8 mouse cellular contexts compared by ENCODE assay signal in genomic region chr11:55077331-55078231, GRCm38 (mm10). TPM values are rescaled to one million over a fixed set of nuclear protein-coding genes. Genes with fewer than 3 reads are reported as not detected.
DNase-seq lines count a peak whose midpoint lies in the region; ATAC-seq lines count a peak whose summit lies in the region.

Gene Ccdc69, minus strand, starts transcription at chr11:55078131.

- H3K9me3 ChIP-seq in embryonic facial prominence, embryonic 14.5 days (ENCODE audit: control insufficient read depth, low read length), result no peaks in the 10 kb centered on the region
- H3K9me3 ChIP-seq in heart, embryonic 13.5 days, result peaks cover 2% of the 10 kb centered on the region; the same call in 1 of the 2 replicates
- H3K9me3 ChIP-seq in kidney, embryonic 16.5 days (ENCODE audit: low read length), result peaks cover 3% of the 10 kb centered on the region

- peaks cover 10% of the 10 kb centered on the region; the same call in 1 of the 2 replicates for H3K27me3 ChIP-seq in embryonic facial prominence, embryonic 14.5 days (replicated peaks; ENCODE audit: control insufficient read depth, insufficient read depth, low read length)
- H3K27me3 ChIP-seq in heart, embryonic 13.5 days (replicated peaks), result no peaks in the 10 kb centered on the region
- no peaks in the 10 kb centered on the region for H3K27me3 ChIP-seq in kidney, embryonic 16.5 days (ENCODE audit: insufficient read depth, low read length)

- no peaks in the 10 kb centered on the region for H3K36me3 ChIP-seq in embryonic facial prominence, embryonic 14.5 days (ENCODE audit: control insufficient read depth, insufficient read depth, low read length)
- no peaks in the 10 kb centered on the region for H3K36me3 ChIP-seq in heart, embryonic 13.5 days
- H3K36me3 ChIP-seq in kidney, embryonic 16.5 days (ENCODE audit: insufficient read depth, low read length), result no peaks in the 10 kb centered on the region

- H3K9ac ChIP-seq in embryonic facial prominence, embryonic 14.5 days (ENCODE audit: low read depth, low read length), result peak within 1 kb of the TSS; percentile 60
- H3K9ac ChIP-seq in heart, embryonic 13.5 days, result peak within 1 kb of the TSS; percentile 87
- H3K9ac ChIP-seq in kidney, embryonic 16.5 days (replicated peaks; ENCODE audit: low read length), result peak within 1 kb of the TSS; percentile 58

- peak within 1 kb of the TSS; percentile 94 for H3K4me2 ChIP-seq in embryonic facial prominence, embryonic 14.5 days (ENCODE audit: low read depth, low read length)
- peak within 1 kb of the TSS; percentile 93 for H3K4me2 ChIP-seq in heart, embryonic 13.5 days
- peak within 1 kb of the TSS; percentile 83 for H3K4me2 ChIP-seq in kidney, embryonic 16.5 days (replicated peaks; ENCODE audit: low read depth, low read length)

- peak; percentile 74 for ATAC-seq in embryonic facial prominence, embryonic 14.5 days (ENCODE audit: low read depth)
- peak; percentile 24; the same call in 1 of the 2 replicates for ATAC-seq in heart, embryonic 13.5 days (ENCODE audit: extremely low read depth, insufficient number of reproducible peaks, low FRiP score, low TSS enrichment)
- peak; percentile 85 for ATAC-seq in kidney, embryonic 16.5 days (ENCODE audit: low FRiP score, low TSS enrichment)

- peak within 1 kb of the TSS; percentile 49 for H3K4me3 ChIP-seq in embryonic facial prominence, embryonic 14.5 days (ENCODE audit: low read depth, low read length)
- H3K4me3 ChIP-seq in heart, embryonic 13.5 days, result peak within 1 kb of the TSS; percentile 64
- H3K4me3 ChIP-seq in kidney, embryonic 16.5 days (ENCODE audit: low read length), result peak within 1 kb of the TSS; percentile 48

- no peak within 1 kb of the TSS for H3K27ac ChIP-seq in embryonic facial prominence, embryonic 14.5 days (replicated peaks; ENCODE audit: low read depth, low read length)
- H3K27ac ChIP-seq in heart, embryonic 13.5 days (replicated peaks), result peak within 1 kb of the TSS; percentile 96
- peak within 1 kb of the TSS; percentile 48 for H3K27ac ChIP-seq in kidney, embryonic 16.5 days (ENCODE audit: low read length)

- WGBS in embryonic facial prominence, embryonic 14.5 days, result under 1% methylated on average over 39 of the region's 50 CpGs
- WGBS in heart, embryonic 13.5 days, result 1% methylated on average over 50 of the region's 50 CpGs
- WGBS in kidney, embryonic 16.5 days, result under 1% methylated on average over 50 of the region's 50 CpGs

- H3K4me1 ChIP-seq in embryonic facial prominence, embryonic 14.5 days (ENCODE audit: control insufficient read depth, insufficient read depth, low read length), result 0 out of 2 replicates have a peak, but pooled peaks cover 3% of the 10 kb centered on the region
- peaks cover 62% of the 10 kb centered on the region for H3K4me1 ChIP-seq in heart, embryonic 13.5 days
- H3K4me1 ChIP-seq in kidney, embryonic 16.5 days (ENCODE audit: insufficient read depth, low read length), result peaks cover 16% of the 10 kb centered on the region

- peak; percentile 72 to 75 for DNase-seq in B cell, adult 2 months
- peak; percentile 80 for DNase-seq in adrenal gland, postnatal 10 days
- DNase-seq in embryonic facial prominence, embryonic 14.5 days (ENCODE audit: low spot score), result peak; percentile 75
- peak; percentile 63 for DNase-seq in lung, postnatal 25 days (ENCODE audit: low spot score)
- peak; percentile 33 for DNase-seq in ovary, postnatal 14 days (ENCODE audit: low spot score)
- peak; percentile 79 for DNase-seq in thymus, postnatal 25 days

RNA-seq across cellular contexts. Expression of gene Ccdc69, which starts in this region (rescaled TPM):
- 1 to 10 TPM; 7.3 to 7.8 TPM for total RNA-seq in adrenal gland, postnatal 10 days (2021)
- 2.2 and 2.7 TPM in 2 replicates for polyA plus RNA-seq in embryonic facial prominence, embryonic 14.5 days (2014; fragmentation: Nextera tagmentation; extraction: Ambion mirVana)
- polyA plus RNA-seq in heart, embryonic 13.5 days (2015; fragmentation: Nextera tagmentation; extraction: Ambion mirVana), result 18.8 and 20.8 TPM in 2 replicates
- polyA plus RNA-seq in kidney, embryonic 16.5 days (2015; fragmentation: Nextera tagmentation; extraction: Ambion mirVana), result 3.0 and 3.6 TPM in 2 replicates

Comparison
In these comparisons a context has a peak if more than half of its experiments do, and no peak if none do; other contexts are left out.
1. ATAC-seq: peak in every context shown above with its lines; median percentile 85 in kidney, embryonic 16.5 days; 74 in embryonic facial prominence, embryonic 14.5 days; 24 in heart, embryonic 13.5 days.